Mouse (Mus musculus): ENCODE data around the gene Eps15. TPM values are rescaled to one million over a fixed set of nuclear protein-coding genes. Genes with fewer than 3 reads are reported as not detected.

The Eps15 gene
- total RNA-seq (2023; ENCODE audit: inconsistent age): 102 to 113 TPM (median 110 TPM) in 4 replicates

DNA sequence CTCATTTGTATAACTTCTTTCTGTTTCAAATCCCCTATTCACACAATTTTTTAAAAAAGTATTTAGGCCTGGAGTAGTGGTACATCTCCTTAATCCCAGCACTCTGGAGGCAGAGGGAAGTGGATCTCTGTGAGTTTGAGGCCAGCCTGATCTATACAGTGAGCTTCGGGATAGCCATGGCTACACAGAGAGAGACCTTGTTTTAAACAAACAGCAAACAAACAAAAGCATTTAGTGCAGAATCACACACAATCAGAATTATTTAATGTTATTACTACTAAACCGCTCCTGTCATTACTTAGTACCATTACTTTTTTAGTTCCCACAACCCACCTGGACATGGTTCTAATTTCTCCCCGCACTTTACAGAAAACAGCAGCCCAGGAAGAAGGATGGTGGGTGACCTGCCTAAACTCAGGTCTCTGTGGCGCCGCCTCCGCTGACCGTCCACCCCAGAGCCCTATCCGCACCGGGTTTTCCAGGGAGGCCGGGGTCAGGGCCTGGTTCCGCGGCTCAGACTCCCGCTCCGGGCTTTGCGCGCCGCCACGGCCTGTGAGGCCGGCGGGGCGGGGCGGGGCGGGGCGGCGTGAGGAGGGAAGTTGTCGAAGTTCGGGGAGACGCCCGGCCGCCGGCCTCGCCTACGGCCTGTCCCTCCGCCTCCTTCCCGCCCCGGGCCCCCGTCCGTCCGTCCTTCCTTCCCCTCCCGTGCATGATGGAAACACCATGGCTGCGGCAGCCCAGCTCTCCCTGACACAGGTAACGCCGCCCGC lies at the start of gene Eps15:
TSS of gene Eps15 (plus strand) at position 580 of the 770 bp plus-strand sequence.

DNA sequence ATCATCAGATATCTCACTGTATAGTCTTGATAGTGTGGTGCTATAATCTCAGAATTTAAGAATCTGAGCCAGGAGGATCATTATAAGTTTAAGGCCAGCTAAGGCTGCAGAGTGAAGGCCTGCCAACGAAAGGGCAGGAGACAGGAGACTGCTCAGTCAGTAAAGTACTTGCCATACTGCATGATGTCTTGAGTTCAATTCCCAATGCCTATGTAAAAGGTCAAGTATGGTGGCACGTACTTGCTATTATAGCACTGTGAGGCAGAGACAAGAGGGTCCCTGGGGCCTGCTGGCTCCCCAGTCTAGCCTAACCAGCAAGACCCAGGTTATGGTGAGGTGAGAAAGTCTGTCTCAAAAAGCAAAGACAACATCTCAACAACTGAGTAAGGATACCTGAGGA lies 45.9 kb upstream of the Eps15 start, which contains the start of gene Calr4:
TSS of gene Calr4 (plus strand) at position 301 of the 400 bp plus-strand sequence.

DNA sequence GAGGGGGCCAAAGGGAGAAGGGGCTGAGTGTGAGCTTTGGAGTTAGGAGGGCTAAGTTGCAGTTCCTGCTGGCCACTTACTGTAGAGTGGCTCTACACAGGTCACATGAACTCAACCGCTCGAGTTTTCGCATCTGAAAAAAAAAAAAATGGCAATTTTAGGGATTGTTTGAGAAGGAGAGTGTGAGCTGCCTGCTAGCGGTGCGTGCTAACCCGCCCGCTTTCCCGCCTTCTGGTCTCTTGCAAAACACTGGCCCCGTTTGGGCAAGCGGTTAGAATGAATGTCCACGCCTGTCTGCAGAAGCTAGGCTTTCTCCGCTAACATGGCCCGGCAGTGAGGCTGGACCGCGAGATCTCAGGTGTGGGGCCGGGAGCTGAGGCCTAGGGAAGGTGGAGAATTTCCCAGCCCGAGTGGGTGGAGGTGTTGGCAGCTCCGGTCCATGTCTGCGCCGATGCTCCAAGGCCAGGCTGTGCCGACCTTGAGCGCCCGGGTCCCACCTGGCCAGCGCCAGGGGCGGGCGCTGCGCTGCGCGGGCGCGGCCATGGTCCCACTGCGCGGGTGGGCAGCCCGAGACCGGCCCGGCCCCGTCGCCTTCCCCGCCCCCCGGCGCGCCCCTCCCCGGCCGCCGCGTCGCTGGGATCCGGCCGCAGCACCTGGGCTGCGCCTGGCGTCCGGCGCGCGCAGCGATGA lies 126.6 kb downstream of the Eps15 start, which contains the start of gene Ttc39a:
TSS of gene Ttc39a (plus strand) at position 138 of the 690 bp plus-strand sequence.

Other genes starting within 250 kb of the Eps15 start
- gene Osbpl9, start 78.0 kb upstream of the Eps15 start, total RNA-seq (2023; ENCODE audit: inconsistent age): 159 to 199 TPM (median 174 TPM) in 4 replicates
- not detected in 4 replicates for gene Calr4, start 45.8 kb upstream of the Eps15 start, total RNA-seq (2023; ENCODE audit: inconsistent age)
- gene Ttc39a, start 126.4 kb downstream of the Eps15 start, total RNA-seq (2023; ENCODE audit: inconsistent age): not detected in 4 replicates
- 16.7 to 18.9 TPM (median 17.2 TPM) in 4 replicates for gene Rnf11, start 204.5 kb downstream of the Eps15 start, total RNA-seq (2023; ENCODE audit: inconsistent age)

All from B cell, adult (primary cell).